Mouse (Mus musculus) liver, embryonic 14 days (tissue): Measurements from ENCODE around the gene Gm7358. TPM values are rescaled to one million over a fixed set of nuclear protein-coding genes. Genes with fewer than 3 reads are reported as not detected.

Experiments used
- polyA plus RNA-seq: library from polyadenylated mRNA; depleted of rRNA; stranded (reverse); fragments of >200 nt; gene quantifications from 2 replicates; pipeline ENCODE4 v1.2.3, GENCODE M21; 2012; rRNA removed

The Gm7358 gene
- not detected in 2 replicates for polyA plus RNA-seq

GRCm38 (mm10) chr17:14059431-14059830 lies at the start of gene Gm7358:
TSS of gene Gm7358 (minus strand) at chr17:14059531.

Other genes starting within 250 kb of the Gm7358 start
- gene Gm7168, start 111.2 kb downstream of the Gm7358 start, polyA plus RNA-seq: not detected in 2 replicates
- not detected in 2 replicates for gene Gm7356, start 55.8 kb downstream of the Gm7358 start, polyA plus RNA-seq
- gene Dact2, start 144.8 kb upstream of the Gm7358 start, polyA plus RNA-seq: 0.70 and 0.90 TPM in 2 replicates
- 2.2 and 3.3 TPM in 2 replicates for gene Smoc2, start 220.0 kb upstream of the Gm7358 start, polyA plus RNA-seq